Mouse (Mus musculus): ENCODE results near the gene Hmcn1. TPM values are rescaled to one million over a fixed set of nuclear protein-coding genes. Genes with fewer than 3 reads are reported as not detected.

Hmcn1 gene
- polyA plus RNA-seq, 1 experiment = not detected

DNA sequence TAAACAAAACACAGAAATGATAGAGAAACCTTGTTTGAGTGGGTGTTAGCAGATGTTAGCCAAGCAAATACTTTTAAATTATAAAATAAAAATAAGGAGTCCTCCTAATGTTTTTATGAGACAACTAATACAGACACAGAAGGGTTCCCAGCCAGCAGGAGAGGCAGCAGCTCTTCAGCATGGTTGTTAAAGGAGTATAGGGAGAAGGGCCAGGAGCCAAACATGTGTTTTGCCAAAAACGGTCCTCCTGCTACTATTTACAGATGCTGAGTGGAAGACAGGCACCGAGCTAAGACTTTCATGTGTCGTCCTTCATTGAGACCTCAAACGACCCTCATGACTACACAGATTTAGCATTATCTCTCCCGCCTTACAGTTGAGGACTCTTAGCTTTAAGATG, 281.8 kb downstream of the Hmcn1 start:
- TF ChIP-seq POLR2A (IDR thresholded peaks at IDR 0.05; ENCODE audit: borderline replicate concordance, low read depth, low read length) = no peak
- no peak for TF ChIP-seq CTCF (IDR thresholded peaks at IDR 0.05; ENCODE audit: low read depth, low read length)
- Histone ChIP-seq H3K4me3 (ENCODE audit: insufficient read depth, low read length) (no peak overlapping the region), H3K4me1 (ENCODE audit: control insufficient read depth, insufficient read depth, low read length) (no peaks in the 10 kb centered on the region), H3K27ac (ENCODE audit: insufficient read depth, low read depth, low read length) (no peak overlapping the region)

DNA sequence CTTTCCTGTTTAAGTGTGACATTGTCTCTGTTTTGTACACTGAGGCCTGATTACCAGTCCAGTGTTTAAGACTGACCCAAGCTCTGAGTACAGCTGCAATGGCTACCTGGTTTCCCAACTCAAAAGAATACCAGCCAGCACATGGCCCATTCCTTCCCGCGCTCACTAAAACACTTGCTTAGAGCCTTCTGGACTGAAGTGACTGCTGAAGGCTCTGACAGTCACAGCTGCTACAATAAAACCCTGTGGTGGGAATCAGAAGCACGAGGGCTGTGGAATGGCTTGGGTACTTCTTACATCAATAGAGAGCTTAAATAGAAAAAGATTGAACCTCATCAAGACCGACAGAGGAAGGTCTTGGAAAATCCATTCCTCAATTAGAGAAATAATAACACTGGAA, 286.7 kb downstream of the Hmcn1 start:
- Histone ChIP-seq H3K27ac (ENCODE audit: insufficient read depth, low read depth, low read length) (no peak overlapping the region), H3K4me1 (ENCODE audit: control insufficient read depth, insufficient read depth, low read length) (no peaks in the 10 kb centered on the region), H3K4me3 (ENCODE audit: insufficient read depth, low read length) (no peak overlapping the region)
- TF ChIP-seq CTCF (IDR thresholded peaks at IDR 0.05; ENCODE audit: low read depth, low read length) = no peak
- TF ChIP-seq POLR2A (IDR thresholded peaks at IDR 0.05; ENCODE audit: borderline replicate concordance, low read depth, low read length) = no peak

DNA sequence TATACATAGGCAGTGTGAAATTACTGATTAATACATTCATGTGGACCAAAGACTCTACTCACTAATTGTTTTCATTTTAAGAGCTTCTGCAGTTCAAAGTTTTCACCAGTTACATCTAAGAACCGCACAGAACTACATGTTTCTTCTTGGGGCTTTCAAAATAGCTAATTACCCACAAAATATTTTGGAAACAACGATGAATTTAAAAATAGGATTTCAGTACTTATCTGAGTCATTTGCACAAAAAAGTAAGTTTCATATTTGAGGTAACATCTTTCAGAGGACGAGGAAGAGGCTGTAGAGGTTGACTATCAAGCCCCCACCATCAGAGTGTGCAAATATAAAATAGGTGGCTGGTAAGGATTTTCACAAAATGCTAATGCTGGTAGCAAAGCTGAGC, 295.5 kb downstream of the Hmcn1 start:
- no peak for TF ChIP-seq POLR2A (IDR thresholded peaks at IDR 0.05; ENCODE audit: borderline replicate concordance, low read depth, low read length)
- TF ChIP-seq CTCF (IDR thresholded peaks at IDR 0.05; ENCODE audit: low read depth, low read length) = no peak
- Histone ChIP-seq H3K4me1 (ENCODE audit: control insufficient read depth, insufficient read depth, low read length) (no peaks in the 10 kb centered on the region), H3K27ac (ENCODE audit: insufficient read depth, low read depth, low read length) (no peak overlapping the region), H3K4me3 (ENCODE audit: insufficient read depth, low read length) (no peak overlapping the region)

DNA sequence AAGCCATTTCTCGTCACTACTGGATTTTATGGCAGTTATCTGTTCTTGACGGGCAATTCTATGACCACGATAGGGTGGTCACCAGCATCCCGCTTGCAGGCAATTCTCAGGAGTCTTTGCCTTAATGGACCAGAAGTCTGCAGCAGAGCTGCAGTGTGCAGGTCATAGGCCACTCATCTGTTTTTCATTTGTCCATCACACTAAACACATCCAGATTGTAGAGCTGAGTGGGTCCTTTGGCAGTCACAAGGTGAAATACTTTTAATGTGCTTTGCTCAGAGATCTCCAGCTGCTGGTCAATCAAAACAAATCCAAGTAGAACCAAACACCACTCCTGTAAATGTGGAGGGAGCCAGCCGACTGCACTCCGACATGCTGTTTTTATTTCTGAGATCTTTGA, 311.2 kb downstream of the Hmcn1 start:
- TF ChIP-seq POLR2A (IDR thresholded peaks at IDR 0.05; ENCODE audit: borderline replicate concordance, low read depth, low read length) (no peak), CTCF (IDR thresholded peaks at IDR 0.05; ENCODE audit: low read depth, low read length) (no peak)
- H3K27ac ChIP-seq (ENCODE audit: insufficient read depth, low read depth, low read length) = no peak overlapping the region
- 0 out of 2 replicates have a peak, but pooled peaks cover 4% of the 10 kb centered on the region for H3K4me1 ChIP-seq (ENCODE audit: control insufficient read depth, insufficient read depth, low read length)
- H3K4me3 ChIP-seq (ENCODE audit: insufficient read depth, low read length) = no peak overlapping the region

- no peak overlapping the region for H3K27ac ChIP-seq (ENCODE audit: insufficient read depth, low read depth, low read length)
- TF ChIP-seq POLR2A (IDR thresholded peaks at IDR 0.05; ENCODE audit: borderline replicate concordance, low read depth, low read length) (no peak), CTCF (IDR thresholded peaks at IDR 0.05; ENCODE audit: low read depth, low read length) (no peak)
- 0 out of 2 replicates have a peak, but pooled peaks cover 4% of the 10 kb centered on the region for H3K4me1 ChIP-seq (ENCODE audit: control insufficient read depth, insufficient read depth, low read length)
- no peak overlapping the region for H3K4me3 ChIP-seq (ENCODE audit: insufficient read depth, low read length)
Observed at GRCm38 (mm10) chr1:150681433-150681832, 311.8 kb downstream of the Hmcn1 start.

- H3K4me3 ChIP-seq (ENCODE audit: insufficient read depth, low read length) = no peak overlapping the region
Observed at GRCm38 (mm10) chr1:150681006-150681405, 312.2 kb downstream of the Hmcn1 start.

DNA sequence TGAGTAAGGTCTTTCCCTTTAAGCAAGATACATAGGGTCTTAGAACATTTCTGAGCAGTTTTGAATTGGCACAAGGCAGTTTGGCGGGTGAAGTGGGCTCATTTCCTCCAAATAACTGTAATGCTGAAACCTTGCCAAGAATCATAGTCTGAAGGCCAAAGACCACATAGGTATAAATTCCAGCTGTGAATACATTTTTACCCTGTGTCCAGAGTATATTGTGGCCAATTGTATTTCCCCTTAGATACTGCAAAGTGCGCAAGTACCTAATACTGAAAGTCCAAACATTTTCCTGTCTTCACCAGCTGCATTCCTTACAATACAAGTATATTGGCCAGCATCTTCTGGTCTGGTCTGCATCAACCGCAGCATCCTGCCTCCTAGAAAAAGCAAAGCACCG, 312.9 kb downstream of the Hmcn1 start:
- Histone ChIP-seq H3K27ac (ENCODE audit: insufficient read depth, low read depth, low read length) (no peak overlapping the region), H3K4me1 (ENCODE audit: control insufficient read depth, insufficient read depth, low read length) (0 out of 2 replicates have a peak, but pooled peaks cover 4% of the 10 kb centered on the region), H3K4me3 (ENCODE audit: insufficient read depth, low read length) (no peak overlapping the region)
- no peak for TF ChIP-seq CTCF (IDR thresholded peaks at IDR 0.05; ENCODE audit: low read depth, low read length)
- TF ChIP-seq POLR2A (IDR thresholded peaks at IDR 0.05; ENCODE audit: borderline replicate concordance, low read depth, low read length) = no peak

More at GRCm38 (mm10) chr1:150681006-150681405, 312.2 kb downstream of the Hmcn1 start:
- TF ChIP-seq CTCF (IDR thresholded peaks at IDR 0.05; ENCODE audit: low read depth, low read length) (no peak), POLR2A (IDR thresholded peaks at IDR 0.05; ENCODE audit: borderline replicate concordance, low read depth, low read length) (no peak)
- Histone ChIP-seq H3K27ac (ENCODE audit: insufficient read depth, low read depth, low read length) (no peak overlapping the region), H3K4me1 (ENCODE audit: control insufficient read depth, insufficient read depth, low read length) (0 out of 2 replicates have a peak, but pooled peaks cover 4% of the 10 kb centered on the region)

- TF ChIP-seq POLR2A (IDR thresholded peaks at IDR 0.05; ENCODE audit: borderline replicate concordance, low read depth, low read length) (no peak), CTCF (IDR thresholded peaks at IDR 0.05; ENCODE audit: low read depth, low read length) (no peak)
- no peaks in the 10 kb centered on the region for H3K4me1 ChIP-seq (ENCODE audit: control insufficient read depth, insufficient read depth, low read length)
- H3K4me3 ChIP-seq (ENCODE audit: insufficient read depth, low read length) = no peak overlapping the region
- H3K27ac ChIP-seq (ENCODE audit: insufficient read depth, low read depth, low read length) = no peak overlapping the region
Observed at GRCm38 (mm10) chr1:150645314-150645713, 347.9 kb downstream of the Hmcn1 start.

DNA sequence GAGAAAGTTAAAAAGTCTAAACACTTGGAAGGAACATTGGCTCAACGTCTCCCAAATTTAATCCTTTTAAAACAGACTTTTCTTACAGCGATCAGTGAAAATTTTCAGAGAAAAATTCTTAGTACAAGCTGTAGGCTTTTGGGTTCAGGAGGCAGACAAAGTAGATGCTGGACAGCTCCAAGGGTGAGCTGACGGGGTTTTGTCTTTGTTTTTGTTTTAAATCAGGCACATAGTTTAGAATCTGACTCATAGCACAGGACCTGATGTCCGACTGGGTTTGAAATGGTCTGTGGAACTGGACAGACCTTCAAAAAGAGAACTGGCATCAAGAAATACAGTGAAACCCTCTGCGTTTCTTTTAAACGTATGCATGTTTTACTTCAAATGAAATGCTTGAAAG, 353.7 kb downstream of the Hmcn1 start:
- H3K27ac ChIP-seq (ENCODE audit: insufficient read depth, low read depth, low read length) = no peak overlapping the region
- TF ChIP-seq POLR2A (IDR thresholded peaks at IDR 0.05; ENCODE audit: borderline replicate concordance, low read depth, low read length) = no peak
- no peak for TF ChIP-seq CTCF (IDR thresholded peaks at IDR 0.05; ENCODE audit: low read depth, low read length)

GRCm38 (mm10) chr1:150632506-150632905, 360.7 kb downstream of the Hmcn1 start:
- no peak overlapping the region for H3K4me3 ChIP-seq (ENCODE audit: insufficient read depth, low read length)
- H3K4me1 ChIP-seq (ENCODE audit: control insufficient read depth, insufficient read depth, low read length) = no peaks in the 10 kb centered on the region
- H3K27ac ChIP-seq (ENCODE audit: insufficient read depth, low read depth, low read length) = no peak overlapping the region
- TF ChIP-seq POLR2A (IDR thresholded peaks at IDR 0.05; ENCODE audit: borderline replicate concordance, low read depth, low read length) (no peak), CTCF (IDR thresholded peaks at IDR 0.05; ENCODE audit: low read depth, low read length) (peak; percentile 26; the same call in 1 of the 2 replicates)

More for the DNA sequence above, 353.7 kb downstream of the Hmcn1 start:
- Histone ChIP-seq H3K4me1 (ENCODE audit: control insufficient read depth, insufficient read depth, low read length) (no peaks in the 10 kb centered on the region), H3K4me3 (ENCODE audit: insufficient read depth, low read length) (no peak overlapping the region)

DNA sequence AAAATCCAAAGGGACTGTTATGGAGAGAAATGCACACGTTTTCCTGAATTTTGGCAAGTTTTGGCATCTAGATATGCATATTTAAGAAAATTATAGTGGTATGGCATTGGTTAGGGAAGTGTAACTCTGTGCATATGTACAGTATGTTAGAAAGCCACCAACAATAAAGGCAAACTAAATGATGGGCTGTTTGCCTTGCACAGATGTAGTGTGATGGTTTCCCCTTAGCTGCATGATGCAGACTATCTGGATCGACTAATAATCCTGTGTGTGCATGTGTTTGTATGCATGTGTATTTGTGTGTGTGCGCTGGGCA, 361.4 kb downstream of the Hmcn1 start:
- no peaks in the 10 kb centered on the region for H3K4me1 ChIP-seq (ENCODE audit: control insufficient read depth, insufficient read depth, low read length)
- no peak for TF ChIP-seq POLR2A (IDR thresholded peaks at IDR 0.05; ENCODE audit: borderline replicate concordance, low read depth, low read length)
- no peak for TF ChIP-seq CTCF (IDR thresholded peaks at IDR 0.05; ENCODE audit: low read depth, low read length)
- H3K27ac ChIP-seq (ENCODE audit: insufficient read depth, low read depth, low read length) = no peak overlapping the region
- H3K4me3 ChIP-seq (ENCODE audit: insufficient read depth, low read length) = no peak overlapping the region

Measured in bone marrow macrophage, adult 2 months (primary cell).